Mouse (Mus musculus) retina, adult 2 months (tissue): ENCODE measurements around the gene Pdpk1.

Experiments used
- DNase-seq: peaks from one replicate; pipeline ENCODE4 v3.0.0-alpha.2; 2012; ENCODE audit warnings: low read depth, low spot score

The Pdpk1 gene

GRCm38 (mm10) chr17:24037844-24038243 lies 112.9 kb downstream of the Pdpk1 start, which contains the start of gene Prss27:
TSS of gene Prss27 (plus strand) at chr17:24038144.
- no peak for DNase-seq

GRCm38 (mm10) chr17:24037360-24037759 lies 113.4 kb downstream of the Pdpk1 start:
- no peak for DNase-seq

- DNase-seq = no peak
Observed at GRCm38 (mm10) chr17:24036954-24037353, 113.8 kb downstream of the Pdpk1 start.

GRCm38 (mm10) chr17:24035087-24035486 lies 115.6 kb downstream of the Pdpk1 start:
- DNase-seq = no peak

- no peak for DNase-seq
Observed at GRCm38 (mm10) chr17:24030551-24030950, 120.2 kb downstream of the Pdpk1 start.

GRCm38 (mm10) chr17:24029477-24029876 lies 121.2 kb downstream of the Pdpk1 start:
- DNase-seq = no peak
